Mouse (Mus musculus): ENCODE results near the gene Chic1. TPM values are rescaled to one million over a fixed set of nuclear protein-coding genes. Genes with fewer than 3 reads are reported as not detected.

The Chic1 gene
- polyA plus RNA-seq, 1 experiment from 2014 or later = 0.20 TPM

DNA sequence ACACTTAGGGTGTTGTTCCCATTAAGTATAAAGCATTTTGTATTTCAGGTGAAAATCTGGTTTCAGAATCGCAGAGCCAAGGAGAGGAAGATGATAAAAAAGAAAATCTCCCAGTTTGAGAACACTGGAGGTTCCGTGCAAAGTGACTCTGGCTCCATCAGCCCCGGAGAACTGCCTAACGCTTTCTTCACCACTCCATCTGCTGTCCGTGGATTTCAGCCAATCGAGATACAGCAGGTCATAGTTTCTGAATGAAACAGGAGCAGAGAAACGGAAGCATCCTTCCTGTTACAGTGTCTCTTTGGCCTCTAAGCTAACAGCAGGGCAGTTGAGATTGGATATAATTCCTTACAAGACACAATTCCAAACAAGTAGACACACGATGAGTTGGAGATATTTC lies 26.9 kb upstream of the Chic1 start:
- H3K27me3 ChIP-seq (ENCODE audit: insufficient read depth, low read length) = peaks cover 17% of the 10 kb centered on the region; the same call in 1 of the 2 replicates
- no peak overlapping the region for H3K27ac ChIP-seq (ENCODE audit: low read depth)
- H3K9me3 ChIP-seq (ENCODE audit: low read length) = no peaks in the 10 kb centered on the region
- 65% methylated on average over 8 of the region's 8 CpGs for WGBS (ENCODE audit: insufficient replicate concordance)
- no peaks in the 10 kb centered on the region for H3K36me3 ChIP-seq (replicated peaks; ENCODE audit: insufficient read depth, low read length)
- H3K4me1 ChIP-seq (ENCODE audit: insufficient read depth) = no peaks in the 10 kb centered on the region
- TF ChIP-seq EP300 (IDR thresholded peaks at IDR 0.05; ENCODE audit: low read depth) (no peak), CTCF (IDR thresholded peaks at IDR 0.05; ENCODE audit: low read depth) (no peak)
- no peak overlapping the region for H3K9ac ChIP-seq (replicated peaks)
- no peak overlapping the region for H3K4me3 ChIP-seq (ENCODE audit: low read depth, low read length)
- no peak overlapping the region for H3K4me2 ChIP-seq (ENCODE audit: low read depth, low read length)
- ATAC-seq (no peak), DNase-seq (no peak)

- Histone ChIP-seq H3K9ac (replicated peaks) (no peak overlapping the region), H3K27ac (ENCODE audit: low read depth) (no peak overlapping the region), H3K4me1 (ENCODE audit: insufficient read depth) (no peaks in the 10 kb centered on the region), H3K9me3 (ENCODE audit: low read length) (no peaks in the 10 kb centered on the region), H3K4me3 (ENCODE audit: low read depth, low read length) (no peak overlapping the region), H3K36me3 (replicated peaks; ENCODE audit: insufficient read depth, low read length) (no peaks in the 10 kb centered on the region), H3K27me3 (ENCODE audit: insufficient read depth, low read length) (peaks cover 17% of the 10 kb centered on the region; the same call in 1 of the 2 replicates), H3K4me2 (ENCODE audit: low read depth, low read length) (no peak overlapping the region)
- whole genome bisulfite sequencing (ENCODE audit: insufficient replicate concordance) = 45% methylated on average over 5 of the region's 5 CpGs
- TF ChIP-seq CTCF (IDR thresholded peaks at IDR 0.05; ENCODE audit: low read depth) = no peak
- TF ChIP-seq EP300 (IDR thresholded peaks at IDR 0.05; ENCODE audit: low read depth) = no peak
- ATAC-seq = no peak
- no peak for DNase-seq
These were observed 25.0 kb upstream of the Chic1 start for GRCm38 (mm10) chrX:103331125-103331858.

GRCm38 (mm10) chrX:103341369-103342113 lies 14.7 kb upstream of the Chic1 start:
- 63% methylated on average over 3 of the region's 3 CpGs for WGBS (ENCODE audit: insufficient replicate concordance)
- Histone ChIP-seq H3K4me2 (ENCODE audit: low read depth, low read length) (no peak overlapping the region), H3K4me1 (ENCODE audit: insufficient read depth) (no peaks in the 10 kb centered on the region), H3K9ac (replicated peaks) (no peak overlapping the region), H3K27me3 (ENCODE audit: insufficient read depth, low read length) (no peaks in the 10 kb centered on the region), H3K9me3 (ENCODE audit: low read length) (no peaks in the 10 kb centered on the region), H3K4me3 (ENCODE audit: low read depth, low read length) (no peak overlapping the region), H3K27ac (ENCODE audit: low read depth) (no peak overlapping the region), H3K36me3 (replicated peaks; ENCODE audit: insufficient read depth, low read length) (no peaks in the 10 kb centered on the region)
- ATAC-seq (no peak), DNase-seq (no peak)
- TF ChIP-seq CTCF (IDR thresholded peaks at IDR 0.05; ENCODE audit: low read depth) (no peak), EP300 (IDR thresholded peaks at IDR 0.05; ENCODE audit: low read depth) (no peak)

DNA sequence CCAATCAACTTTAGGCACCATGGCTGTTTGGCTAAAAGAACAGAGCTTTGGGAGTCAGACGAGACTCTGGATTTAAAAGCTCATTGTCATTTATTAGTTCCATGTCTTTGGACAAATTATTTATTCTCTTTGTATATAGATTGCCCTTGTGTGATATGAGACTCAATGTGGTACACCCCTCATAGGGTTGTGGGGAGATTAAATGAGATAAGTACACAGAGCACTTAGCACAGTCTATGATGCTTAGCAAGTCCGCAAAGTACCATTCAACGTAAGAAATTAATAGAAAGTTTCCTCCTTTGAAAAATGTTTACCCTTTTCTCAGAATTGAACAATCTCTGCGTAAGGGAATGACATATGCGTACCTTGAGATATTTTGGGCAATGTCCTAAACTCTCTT lies 492 bp upstream of the Chic1 start:
- H3K9me3 ChIP-seq (ENCODE audit: low read length) = no peaks in the 10 kb centered on the region
- H3K4me3 ChIP-seq (ENCODE audit: low read depth, low read length) = peak overlapping the region; percentile 49; the same call in 1 of the 2 replicates
- H3K9ac ChIP-seq (replicated peaks) = no peak overlapping the region
- H3K4me1 ChIP-seq (ENCODE audit: insufficient read depth) = no peaks in the 10 kb centered on the region
- no peak overlapping the region for H3K27ac ChIP-seq (ENCODE audit: low read depth)
- peaks cover 22% of the 10 kb centered on the region; the same call in 1 of the 2 replicates for H3K27me3 ChIP-seq (ENCODE audit: insufficient read depth, low read length)
- WGBS (ENCODE audit: insufficient replicate concordance) = 49% methylated on average over 5 of the region's 5 CpGs
- no peak for TF ChIP-seq CTCF (IDR thresholded peaks at IDR 0.05; ENCODE audit: low read depth)
- TF ChIP-seq EP300 (IDR thresholded peaks at IDR 0.05; ENCODE audit: low read depth) = no peak
- H3K4me2 ChIP-seq (ENCODE audit: low read depth, low read length) = peak overlapping the region; percentile 69
- H3K36me3 ChIP-seq (replicated peaks; ENCODE audit: insufficient read depth, low read length) = no peaks in the 10 kb centered on the region
- no peak for DNase-seq
- no peak for ATAC-seq

- Histone ChIP-seq H3K27me3 (ENCODE audit: insufficient read depth, low read length) (peaks cover 18% of the 10 kb centered on the region; the same call in 1 of the 2 replicates), H3K36me3 (replicated peaks; ENCODE audit: insufficient read depth, low read length) (no peaks in the 10 kb centered on the region), H3K4me2 (ENCODE audit: low read depth, low read length) (peak overlapping the region; percentile 69), H3K27ac (ENCODE audit: low read depth) (no peak overlapping the region), H3K9me3 (ENCODE audit: low read length) (no peaks in the 10 kb centered on the region), H3K9ac (replicated peaks) (no peak overlapping the region), H3K4me1 (ENCODE audit: insufficient read depth) (no peaks in the 10 kb centered on the region), H3K4me3 (ENCODE audit: low read depth, low read length) (peak overlapping the region; percentile 49)
- TF ChIP-seq CTCF (IDR thresholded peaks at IDR 0.05; ENCODE audit: low read depth) = no peak
- TF ChIP-seq EP300 (IDR thresholded peaks at IDR 0.05; ENCODE audit: low read depth) = no peak
- ATAC-seq (no peak), DNase-seq (no peak)
- 11% methylated on average over 23 of the region's 24 CpGs for whole genome bisulfite sequencing (ENCODE audit: insufficient replicate concordance)
These were observed 523 bp downstream of the Chic1 start for GRCm38 (mm10) chrX:103356761-103357236.

GRCm38 (mm10) chrX:103366201-103366600 lies 9.9 kb downstream of the Chic1 start:
- DNase-seq (no peak), ATAC-seq (no peak)
- Histone ChIP-seq H3K27me3 (ENCODE audit: insufficient read depth, low read length) (peaks cover 4% of the 10 kb centered on the region; the same call in 1 of the 2 replicates), H3K4me1 (ENCODE audit: insufficient read depth) (no peaks in the 10 kb centered on the region), H3K36me3 (replicated peaks; ENCODE audit: insufficient read depth, low read length) (no peaks in the 10 kb centered on the region), H3K27ac (ENCODE audit: low read depth) (no peak overlapping the region), H3K4me2 (ENCODE audit: low read depth, low read length) (no peak overlapping the region), H3K9me3 (ENCODE audit: low read length) (no peaks in the 10 kb centered on the region), H3K4me3 (ENCODE audit: low read depth, low read length) (no peak overlapping the region), H3K9ac (replicated peaks) (no peak overlapping the region)
- TF ChIP-seq EP300 (IDR thresholded peaks at IDR 0.05; ENCODE audit: low read depth) (no peak), CTCF (IDR thresholded peaks at IDR 0.05; ENCODE audit: low read depth) (no peak)
- WGBS (ENCODE audit: insufficient replicate concordance) = 60% methylated on average over 5 of the region's 5 CpGs
